Mouse (Mus musculus) bone marrow macrophage, adult 2 months (primary cell): Measurements from ENCODE around the gene Katna1.

Source experiments
- CTCF ChIP-seq: IDR thresholded peaks from 2 replicates; pipeline ENCODE4 v1.5.1; 2012; ENCODE audit warnings: low read depth, mild to moderate bottlenecking, low read length, moderate library complexity
- POLR2A ChIP-seq: IDR thresholded peaks from 2 replicates; pipeline ENCODE4 v1.6.1; 2012; ENCODE audit warnings: mild to moderate bottlenecking, low read depth, low read length, borderline replicate concordance

- TF ChIP-seq POLR2A (no peak), CTCF (no peak)
Measured at GRCm38 (mm10) chr10:7715056-7715455, 10.7 kb upstream of the Katna1 start.
